Mouse (Mus musculus) embryonic facial prominence, embryonic 11.5 days (tissue): ENCODE measurements at regions not wholly inside any gene's neighbourhood (a gene's known extent, or its start where the extent isn't known, plus 50 kb on each side); places are given as distances from the start of the nearest gene placed in this dataset.
A peak's percentile ranks its signal among the peaks of the same experiment; 100 is the strongest.

Experiments
- ATAC-seq: fragments of 200-750 bp; cut with Nextera tagmentation; replicated peaks from 2 replicates; pipeline ENCODE4 v1.8.0; 2017; ENCODE audit warnings: low read depth; ENCODE audit not compliant: insufficient number of reproducible peaks, low FRiP score, low TSS enrichment
- DNase-seq: peaks from one replicate; pipeline ENCODE4 v3.0.0-alpha.2; 2015; ENCODE audit warnings: low spot score
- H3K27ac ChIP-seq: fragments of 300-500 bp; sonication (generic); replicated peaks from 2 replicates; pipeline ENCODE4 v1.5.1; 2014; ENCODE audit warnings: mild to moderate bottlenecking, low read depth, low read length, control low read depth
- H3K27me3 ChIP-seq: fragments of 300-500 bp; sonication (generic); 2 replicates; pipeline ENCODE4 v1.6.1; 2014; ENCODE audit warnings: mild to moderate bottlenecking, low read length, moderate library complexity, mixed read lengths; ENCODE audit not compliant: control insufficient read depth, insufficient read depth
- H3K36me3 ChIP-seq: fragments of 300-500 bp; sonication (generic); replicated peaks from 2 replicates; pipeline ENCODE4 v1.6.1; 2014; ENCODE audit warnings: low read depth, mild to moderate bottlenecking, low read length, moderate library complexity, mixed read lengths; ENCODE audit not compliant: control insufficient read depth, insufficient read depth
- H3K4me1 ChIP-seq: fragments of 300-500 bp; sonication (generic); 2 replicates; pipeline ENCODE4 v1.6.1; 2014; ENCODE audit warnings: low read length, mixed read lengths; ENCODE audit not compliant: control insufficient read depth, insufficient read depth
- H3K4me2 ChIP-seq: fragments of 300-500 bp; sonication (generic); 2 replicates; pipeline ENCODE4 v1.6.1; 2014; ENCODE audit warnings: low read depth, mild to moderate bottlenecking, control low read depth, low read length, moderate library complexity
- H3K4me3 ChIP-seq: fragments of 300-500 bp; sonication (generic); 2 replicates; pipeline ENCODE4 v1.5.1; 2014; ENCODE audit warnings: low read depth, low read length, control low read depth
- H3K9ac ChIP-seq: fragments of 300-500 bp; sonication (generic); replicated peaks from 2 replicates; pipeline ENCODE4 v1.6.1; 2014; ENCODE audit warnings: mild to moderate bottlenecking, control low read depth, low read length
- H3K9me3 ChIP-seq: fragments of 300-500 bp; sonication (generic); replicated peaks from 2 replicates; pipeline ENCODE4 v1.6.1; 2016; ENCODE audit warnings: mild to moderate bottlenecking, low read length, inconsistent platforms, mixed read lengths; ENCODE audit not compliant: control insufficient read depth
- WGBS: fragments of 180-500 bp; shearing (Covaris S2); extraction: QIAGEN DNeasy Blood & Tissue Kit; methylation state at CpG from one replicate; pipeline ENCODE4 v1.1.7; 2014; 5-methylcytosine and 5-hydroxymethylcytosine counted together

DNA sequence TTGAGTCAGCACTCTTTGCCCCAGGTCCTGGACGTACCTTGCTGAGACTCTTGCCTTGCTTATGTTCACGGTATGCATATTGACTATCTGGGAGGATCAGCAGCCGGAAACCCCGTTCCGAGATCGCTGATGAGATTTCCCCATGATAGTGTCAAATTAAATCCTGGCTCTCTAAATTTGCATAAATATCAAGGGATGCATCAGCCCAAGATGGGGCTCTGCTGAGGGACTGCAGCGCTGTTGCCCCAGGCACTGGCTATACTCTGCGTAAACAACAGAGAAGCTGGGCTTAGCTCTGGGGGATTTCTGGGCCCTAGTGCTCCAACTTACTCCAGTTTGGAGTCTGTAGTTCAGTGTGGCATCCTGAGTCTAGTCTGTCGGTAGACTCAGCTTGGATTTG lies 641.1 kb upstream of the Sox9 start:
- WGBS = 58% methylated on average over 9 of the region's 9 CpGs
- Histone ChIP-seq H3K9me3 (no peaks in the 10 kb centered on the region), H3K4me2 (no peak overlapping the region), H3K9ac (no peak overlapping the region), H3K4me1 (no peaks in the 10 kb centered on the region), H3K36me3 (no peaks in the 10 kb centered on the region), H3K4me3 (no peak overlapping the region), H3K27me3 (no peaks in the 10 kb centered on the region; the same call in 1 of the 2 replicates), H3K27ac (no peak overlapping the region)
- no peak for ATAC-seq
- DNase-seq = no peak

DNA sequence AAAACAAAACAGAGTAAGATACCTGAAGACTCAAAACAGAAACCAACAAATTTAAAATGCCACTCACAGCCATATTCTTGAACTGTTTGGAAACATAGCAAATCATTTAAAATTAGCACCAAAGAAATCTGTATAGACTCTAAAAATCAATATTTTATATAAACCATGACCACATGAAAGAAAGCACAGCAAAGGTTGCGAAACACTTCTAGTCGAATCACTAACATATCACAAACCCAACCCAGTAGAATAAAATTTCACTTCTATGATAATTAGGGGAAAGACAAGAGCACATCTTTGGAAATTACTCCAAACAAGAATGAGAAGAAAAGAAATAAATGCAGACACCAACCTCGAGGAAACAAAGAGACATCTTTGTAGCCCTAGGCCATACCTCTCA lies 630.0 kb upstream of the Sox9 start:
- H3K36me3 ChIP-seq = no peaks in the 10 kb centered on the region
- no peak for ATAC-seq

GRCm38 (mm10) chr11:112153198-112153597 lies 628.8 kb upstream of the Sox9 start:
- WGBS = 93% methylated on average over 5 of the region's 5 CpGs
- Histone ChIP-seq H3K36me3 (no peaks in the 10 kb centered on the region), H3K27ac (no peak overlapping the region), H3K4me1 (peaks cover 2% of the 10 kb centered on the region; the same call in 1 of the 2 replicates), H3K9ac (no peak overlapping the region), H3K4me2 (no peak overlapping the region), H3K27me3 (no peaks in the 10 kb centered on the region), H3K9me3 (no peaks in the 10 kb centered on the region), H3K4me3 (no peak overlapping the region)
- no peak for ATAC-seq
- no peak for DNase-seq

More for the DNA sequence above, 630.0 kb upstream of the Sox9 start:
- no peak overlapping the region for H3K9ac ChIP-seq
- no peak overlapping the region for H3K27ac ChIP-seq
- WGBS = 86% methylated on average over 3 of the region's 3 CpGs
- H3K27me3 ChIP-seq = no peaks in the 10 kb centered on the region
- DNase-seq = no peak
- no peak overlapping the region for H3K4me2 ChIP-seq
- H3K4me1 ChIP-seq = peaks cover 2% of the 10 kb centered on the region; the same call in 1 of the 2 replicates
- H3K9me3 ChIP-seq = no peaks in the 10 kb centered on the region
- no peak overlapping the region for H3K4me3 ChIP-seq

DNA sequence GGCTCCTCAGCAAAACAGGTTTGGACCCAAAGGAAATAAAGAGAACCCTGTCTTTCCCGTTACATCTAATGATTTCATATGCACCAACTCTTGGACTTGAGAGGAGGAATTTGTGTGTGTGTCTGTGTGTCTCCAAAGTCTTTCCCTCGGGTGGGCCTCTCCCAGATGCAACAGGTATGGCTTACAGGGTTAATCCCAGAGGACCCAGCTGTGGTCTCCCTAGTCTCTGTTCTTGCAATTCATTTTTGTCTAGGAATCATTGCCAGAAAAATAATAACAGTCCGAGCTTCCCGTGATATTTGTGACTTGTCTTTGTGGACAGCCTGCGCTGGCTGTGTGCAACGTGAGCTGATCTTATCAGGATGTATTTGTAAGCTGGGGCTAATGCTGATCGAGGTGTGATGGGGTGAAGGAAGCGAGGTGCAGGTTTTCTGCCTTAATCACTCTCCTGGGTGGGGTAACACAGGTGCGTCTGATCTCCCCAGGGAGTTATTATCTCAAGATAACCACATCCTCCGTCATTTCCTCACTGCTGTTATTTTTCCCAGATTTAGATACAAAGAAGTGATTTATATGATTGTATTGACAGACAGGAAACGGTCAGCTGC lies 627.2 kb upstream of the Sox9 start:
- H3K4me2 ChIP-seq = no peak overlapping the region
- 45% methylated on average over 11 of the region's 11 CpGs for WGBS
- no peaks in the 10 kb centered on the region for H3K36me3 ChIP-seq
- H3K9me3 ChIP-seq = no peaks in the 10 kb centered on the region
- H3K27ac ChIP-seq = no peak overlapping the region
- no peak overlapping the region for H3K9ac ChIP-seq
- ATAC-seq (no peak), DNase-seq (no peak)
- H3K27me3 ChIP-seq = no peaks in the 10 kb centered on the region
- peaks cover 2% of the 10 kb centered on the region; the same call in 1 of the 2 replicates for H3K4me1 ChIP-seq
- no peak overlapping the region for H3K4me3 ChIP-seq

DNA sequence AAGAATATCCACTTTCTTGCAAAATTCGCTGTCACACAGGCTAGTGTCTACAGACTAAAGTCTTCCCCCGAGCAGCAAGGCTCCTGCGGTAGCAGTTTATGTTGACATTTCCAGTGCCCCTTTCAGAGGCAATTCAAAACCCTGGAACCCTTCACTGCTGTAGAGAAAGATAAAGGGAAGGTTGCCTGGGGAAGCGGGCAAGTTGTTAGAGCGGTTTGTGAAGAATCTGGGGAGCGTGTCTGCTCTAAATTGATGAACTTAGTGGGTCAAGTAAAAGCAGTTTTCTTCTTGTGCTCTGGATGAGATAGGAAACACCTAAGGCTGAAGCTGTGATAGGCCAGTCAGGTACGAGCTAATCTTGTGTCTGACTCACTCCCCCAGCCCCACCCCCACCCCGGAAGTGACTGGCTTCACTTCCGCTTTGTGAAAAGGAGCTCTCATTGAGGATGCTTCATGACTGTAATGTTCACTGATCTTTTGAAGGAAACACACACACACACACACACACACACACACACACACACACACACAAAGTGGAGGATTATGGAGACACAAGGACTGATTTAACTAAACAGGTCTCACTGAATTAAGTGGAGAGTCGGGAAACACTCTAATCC lies 626.6 kb upstream of the Sox9 start:
- no peaks in the 10 kb centered on the region for H3K27me3 ChIP-seq
- 0 out of 2 replicates have a peak overlapping the region, but pooled peaks have one; percentile 28 for H3K27ac ChIP-seq
- no peak overlapping the region; the same call in 1 of the 2 replicates for H3K4me2 ChIP-seq
- no peaks in the 10 kb centered on the region for H3K36me3 ChIP-seq
- peaks cover 2% of the 10 kb centered on the region; the same call in 1 of the 2 replicates for H3K4me1 ChIP-seq
- H3K9me3 ChIP-seq = no peaks in the 10 kb centered on the region
- no peak overlapping the region for H3K9ac ChIP-seq
- DNase-seq = no peak
- WGBS = 39% methylated on average over 10 of the region's 10 CpGs
- no peak for ATAC-seq
- no peak overlapping the region for H3K4me3 ChIP-seq

- no peaks in the 10 kb centered on the region for H3K9me3 ChIP-seq
- no peak overlapping the region for H3K27ac ChIP-seq
- H3K4me2 ChIP-seq = no peak overlapping the region
- H3K4me3 ChIP-seq = no peak overlapping the region
- ATAC-seq (no peak), DNase-seq (no peak)
- no peaks in the 10 kb centered on the region for H3K27me3 ChIP-seq
- no peak overlapping the region for H3K9ac ChIP-seq
- no peaks in the 10 kb centered on the region for H3K4me1 ChIP-seq
- H3K36me3 ChIP-seq = no peaks in the 10 kb centered on the region
- WGBS = 42% methylated on average over 7 of the region's 7 CpGs
These were observed 618.3 kb upstream of the Sox9 start for GRCm38 (mm10) chr11:112163681-112164265.

GRCm38 (mm10) chr11:112173585-112173984 lies 608.4 kb upstream of the Sox9 start:
- DNase-seq = no peak
- no peak overlapping the region for H3K27ac ChIP-seq
- no peak for ATAC-seq
- H3K9me3 ChIP-seq = no peaks in the 10 kb centered on the region
- H3K4me3 ChIP-seq = no peak overlapping the region
- no peak overlapping the region for H3K4me2 ChIP-seq
- no peak overlapping the region for H3K9ac ChIP-seq
- no peaks in the 10 kb centered on the region for H3K27me3 ChIP-seq
- no peaks in the 10 kb centered on the region for H3K36me3 ChIP-seq
- 72% methylated on average over 10 of the region's 10 CpGs for WGBS
- H3K4me1 ChIP-seq = no peaks in the 10 kb centered on the region

- H3K36me3 ChIP-seq = no peaks in the 10 kb centered on the region
- H3K9ac ChIP-seq = no peak overlapping the region
- no peak for ATAC-seq
- H3K4me3 ChIP-seq = no peak overlapping the region
- WGBS = 91% methylated on average over 6 of the region's 6 CpGs
- DNase-seq = no peak
- H3K4me1 ChIP-seq = no peaks in the 10 kb centered on the region
- no peak overlapping the region for H3K27ac ChIP-seq
- no peaks in the 10 kb centered on the region for H3K27me3 ChIP-seq
- no peak overlapping the region for H3K4me2 ChIP-seq
- no peaks in the 10 kb centered on the region for H3K9me3 ChIP-seq
These were observed 606.7 kb upstream of the Sox9 start for GRCm38 (mm10) chr11:112175302-112175701.
